Mouse (Mus musculus) right cerebral cortex, adult 2 months (tissue): ENCODE data around the gene Zfp661.
"Not testable (repeated sequence)": the region's sequence is repeated elsewhere in the genome, so short reads cannot be mapped to it uniquely, and the experiment has no call there.

Experiments used
- DNase-seq, 2 experiments: peaks; one replicate each; pipeline ENCODE4 v3.0.0; 2021 to 2022; ENCODE audit warnings: low spot score in 2 of 2

Zfp661 gene

DNA sequence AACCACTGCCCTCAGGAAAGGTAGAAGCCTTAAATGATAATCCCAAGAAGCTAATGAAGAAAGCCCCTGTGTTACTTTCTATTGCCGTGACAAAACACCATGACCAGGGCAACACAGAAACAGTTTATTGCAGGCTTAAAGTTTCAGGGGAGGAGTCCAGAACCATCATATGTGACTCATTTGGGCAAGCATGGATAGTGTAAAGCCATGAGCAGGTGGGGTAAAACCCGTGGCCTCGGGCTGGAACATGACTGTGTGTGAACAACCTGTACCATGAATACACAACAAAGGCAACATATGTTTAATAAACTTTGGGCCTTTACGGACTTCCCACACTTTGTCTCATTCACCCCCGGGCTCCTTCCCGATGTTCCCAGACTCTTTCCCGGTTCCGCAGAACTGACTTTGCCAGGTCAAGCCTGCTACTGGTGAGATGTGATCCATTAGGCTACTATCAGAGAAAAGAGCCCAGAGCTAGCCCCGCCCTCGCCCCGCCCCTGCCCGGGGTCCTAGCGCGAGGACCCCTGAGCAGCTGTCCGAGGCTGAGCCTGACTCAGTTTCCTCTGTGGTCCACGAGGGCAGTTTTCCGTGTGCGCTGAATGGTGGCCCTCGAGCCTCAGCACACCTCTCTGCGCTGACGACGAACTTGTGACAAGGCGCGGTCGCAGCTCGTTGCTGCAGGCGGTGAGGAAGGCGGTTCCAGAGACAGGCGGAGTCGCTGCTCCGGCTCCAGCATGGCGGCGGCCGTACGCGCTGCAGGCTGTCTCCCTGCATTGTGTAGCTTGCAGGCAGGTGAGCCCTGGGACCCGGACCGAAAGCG is at the start of gene Zfp661, which contains the start of gene Mrps5:
Gene Zfp661 (minus strand): TSS at position 401 of the 820 bp plus-strand sequence.
Gene Mrps5 (plus strand): TSS at position 529 of the 820 bp plus-strand sequence.
- peak; percentile 79 to 85 for DNase-seq

DNA sequence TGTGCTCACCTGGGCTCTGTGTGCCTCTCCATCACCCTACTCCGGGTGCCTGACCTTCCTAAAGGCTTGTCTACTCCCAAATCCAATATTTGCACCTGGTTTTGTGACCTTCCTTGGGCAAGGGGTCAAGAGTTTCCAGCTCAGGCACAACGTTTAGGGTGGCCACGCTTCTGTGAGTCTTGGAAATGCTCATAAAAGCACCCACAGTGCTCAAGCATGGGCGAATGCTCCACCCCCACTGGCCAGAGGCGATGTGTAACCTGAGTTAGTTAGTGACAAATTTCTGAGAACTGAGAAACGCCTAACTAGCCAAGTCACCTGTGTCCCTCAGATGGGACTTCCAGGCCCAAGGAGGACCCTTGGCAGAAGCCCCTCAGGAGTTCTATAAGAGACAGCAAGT is 48.7 kb upstream of the Zfp661 start:
- DNase-seq: no peak

DNA sequence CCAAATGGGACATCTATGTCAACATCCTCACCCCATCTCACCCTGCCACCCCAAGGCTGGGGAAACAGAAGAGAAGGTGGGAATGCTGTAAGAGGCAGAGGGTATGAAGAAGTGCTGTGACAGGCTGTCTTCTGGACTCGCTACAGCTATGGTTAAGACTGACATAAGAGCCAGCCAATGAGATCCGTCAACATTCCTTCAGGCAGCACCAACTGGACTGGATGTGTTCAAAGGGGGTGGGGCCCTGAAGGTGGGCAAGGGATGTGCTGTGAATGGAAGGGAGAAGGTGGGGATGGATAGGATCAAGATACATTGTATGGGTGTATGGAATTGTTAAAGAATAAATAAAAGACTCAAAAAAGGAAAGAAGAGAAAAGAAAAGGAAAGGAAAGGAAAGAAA is 45.7 kb upstream of the Zfp661 start:
- DNase-seq: no peak

DNA sequence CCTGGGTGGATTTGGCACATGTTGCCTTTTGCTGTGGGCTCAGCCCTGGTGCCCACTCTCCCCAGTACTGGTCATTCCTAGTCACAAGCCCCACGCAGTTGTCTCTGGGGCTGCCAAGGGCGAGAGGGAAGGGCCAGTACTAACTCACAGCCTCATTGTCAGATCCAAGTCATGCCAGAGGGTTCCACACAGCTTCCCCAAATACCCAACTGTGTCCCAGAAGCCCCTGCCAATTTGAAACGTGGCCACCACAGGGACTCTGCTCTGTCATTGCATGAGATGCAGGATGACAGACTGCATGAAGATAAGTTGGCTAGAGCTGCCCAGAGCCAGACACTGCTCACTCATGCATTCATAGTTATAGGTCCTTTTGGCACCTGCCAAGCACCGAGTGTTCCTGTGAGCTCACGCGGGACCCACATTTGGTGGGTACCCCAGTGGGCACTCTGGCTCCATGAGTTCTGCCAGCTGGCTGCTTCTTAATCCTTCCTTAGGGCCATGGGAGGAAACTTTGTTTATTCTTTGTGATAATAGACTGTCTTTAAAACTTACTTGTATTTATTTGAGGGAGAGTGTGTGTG is 41.2 kb upstream of the Zfp661 start:
- DNase-seq: no peak

DNA sequence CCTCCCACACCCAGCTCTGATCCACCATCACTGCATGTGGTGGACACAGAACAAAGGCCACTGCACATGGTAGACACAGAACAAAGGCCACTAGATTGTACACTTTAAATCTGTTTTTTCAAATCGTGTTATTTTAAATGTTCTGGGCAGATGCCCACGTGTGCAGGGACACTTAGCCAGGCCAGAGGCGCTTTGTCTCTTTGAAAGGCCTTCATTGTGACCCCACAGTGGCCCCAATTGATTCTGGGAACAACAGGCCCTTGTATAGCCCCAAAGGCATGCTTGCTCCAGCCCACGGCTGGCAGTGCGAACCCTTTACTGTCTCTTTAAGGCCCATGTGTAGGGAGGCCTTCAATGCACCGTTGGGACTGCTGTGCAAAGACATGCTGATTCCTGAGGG is 40.5 kb upstream of the Zfp661 start:
- DNase-seq: no peak

DNA sequence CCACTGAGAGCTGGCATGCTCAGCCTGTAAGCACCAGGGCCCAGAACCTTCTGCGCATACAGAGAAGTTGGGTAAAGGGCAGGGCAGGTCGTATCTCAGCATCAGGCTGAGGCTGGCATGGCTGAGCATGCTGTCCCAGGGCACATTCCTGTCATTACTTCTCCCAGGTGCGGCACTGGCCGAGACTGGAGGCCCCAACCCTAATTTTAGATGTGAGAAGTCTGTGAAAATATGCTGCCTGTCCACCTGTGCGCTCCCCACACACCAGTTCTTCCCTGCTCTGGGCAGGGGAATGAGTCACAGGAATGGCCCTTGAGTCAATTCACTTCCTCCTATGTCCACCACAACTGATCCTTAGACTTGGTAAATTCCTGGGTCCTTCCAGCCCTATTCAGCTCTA is 38.8 kb upstream of the Zfp661 start:
- DNase-seq: no peak

DNA sequence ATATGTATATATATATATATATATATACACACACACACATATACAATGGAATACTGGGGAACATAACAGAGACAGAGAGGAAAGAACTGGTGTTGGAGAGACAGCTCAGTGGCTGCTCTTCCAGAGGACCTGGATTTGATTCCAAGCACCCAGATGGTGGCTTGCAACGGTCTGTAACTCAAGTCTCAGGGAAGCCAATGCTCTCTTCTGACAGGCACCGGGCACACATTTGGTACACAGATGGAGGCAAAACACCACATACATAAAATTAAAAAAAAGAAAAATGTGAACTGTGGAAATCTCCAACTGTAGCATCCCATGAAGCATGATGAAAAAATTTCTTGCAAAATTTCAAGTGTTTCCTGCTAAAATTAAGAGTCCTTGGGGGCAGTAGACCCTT is 37.9 kb upstream of the Zfp661 start:
- no peak for DNase-seq

DNA sequence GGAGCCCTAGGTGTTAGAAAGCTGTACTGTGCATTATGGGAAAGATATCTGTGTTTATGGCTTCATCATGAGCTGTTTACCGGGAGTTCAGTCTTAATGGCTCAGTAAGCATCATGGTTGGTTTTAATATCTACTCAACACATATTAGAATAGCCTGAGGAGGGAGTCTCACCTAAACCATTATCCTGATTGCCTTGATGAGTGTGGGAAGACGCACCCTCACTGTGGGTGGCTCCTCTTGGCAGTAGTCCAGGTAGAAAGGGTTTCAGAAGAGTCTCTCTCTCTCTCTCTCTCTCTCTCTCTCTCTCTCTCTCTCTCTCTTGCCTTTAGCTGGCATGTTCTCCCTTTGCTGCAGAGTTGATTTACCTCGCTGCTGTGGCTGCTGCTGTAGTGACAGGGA is 35.2 kb upstream of the Zfp661 start:
- DNase-seq: no peak

DNA sequence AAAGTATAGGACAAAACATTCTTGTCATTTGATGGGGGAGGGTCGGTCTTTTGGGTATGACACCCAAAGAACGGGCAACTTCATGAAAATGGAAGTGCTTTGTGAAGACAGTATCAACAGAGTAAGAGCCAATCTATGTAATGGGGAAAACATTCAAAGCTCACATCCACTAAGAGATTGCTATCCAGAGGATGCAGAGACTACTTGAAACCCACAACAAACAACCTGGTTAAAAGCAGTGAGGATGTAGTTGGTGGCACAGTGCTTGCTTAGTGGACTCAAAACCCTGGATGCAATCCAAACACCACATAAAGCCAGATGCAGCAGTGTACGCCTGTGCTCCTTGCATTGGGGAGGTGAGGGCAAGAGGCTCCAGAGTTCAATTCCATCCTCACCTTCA is 32.4 kb upstream of the Zfp661 start:
- DNase-seq: no peak

DNA sequence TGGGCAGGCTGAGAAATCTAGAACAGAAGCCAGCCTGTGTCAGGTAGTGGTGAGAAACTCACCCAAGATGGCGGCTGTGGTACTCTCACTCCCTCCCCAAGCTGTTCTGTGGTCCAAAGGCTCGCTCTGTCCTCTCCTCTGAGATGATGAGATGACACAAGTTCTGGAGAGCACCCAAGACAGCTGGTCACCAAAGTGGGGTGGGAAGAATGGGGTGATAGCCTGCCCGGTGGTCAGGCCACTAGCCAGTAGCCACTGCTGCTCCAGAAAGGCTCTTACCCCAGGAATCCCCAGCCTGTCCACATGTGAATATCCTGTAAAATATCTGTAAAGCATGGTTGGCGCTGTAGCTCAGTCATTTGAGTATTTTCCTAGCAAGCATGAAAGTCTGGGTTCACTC is 25.4 kb upstream of the Zfp661 start:
- DNase-seq: no peak

DNA sequence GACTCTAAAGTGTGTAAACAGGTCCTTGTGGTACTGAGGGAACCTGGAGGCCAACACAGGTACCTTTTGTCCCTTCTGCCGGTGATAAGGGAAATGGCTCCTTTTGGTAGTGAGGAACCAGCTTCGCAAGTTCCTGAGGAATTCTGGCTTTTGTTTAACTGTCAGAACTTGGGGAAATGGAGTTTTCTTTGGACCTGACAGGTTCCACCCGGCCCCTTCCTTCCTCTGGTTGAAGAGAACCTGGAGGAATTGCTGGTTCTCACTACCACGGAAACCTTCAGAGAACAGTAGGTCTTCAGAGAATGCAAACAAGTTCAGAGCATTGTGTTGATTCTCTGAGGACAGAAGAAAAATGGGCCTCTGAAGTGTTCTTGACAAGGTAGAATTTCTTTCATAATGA is 24.5 kb upstream of the Zfp661 start:
- DNase-seq: no peak

DNA sequence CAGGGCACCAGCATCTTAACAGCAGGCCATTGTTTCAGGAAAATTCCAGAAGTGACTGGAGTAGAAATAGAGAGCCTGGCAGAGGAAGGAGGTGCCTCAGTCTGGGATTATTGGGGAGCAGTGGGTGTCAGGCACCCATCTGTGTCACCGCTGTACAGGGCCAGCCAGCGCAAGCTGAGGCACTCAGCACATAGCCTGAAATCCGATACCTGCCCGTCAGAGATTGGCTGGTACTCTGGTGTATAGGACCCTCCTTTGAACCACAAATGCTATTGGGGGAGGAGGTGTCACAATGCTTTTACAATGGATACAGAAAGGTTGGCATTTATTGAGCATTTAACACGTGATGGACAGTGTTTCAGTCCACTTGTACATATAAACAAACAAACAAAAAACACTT is 22.1 kb upstream of the Zfp661 start:
- DNase-seq: no peak

DNA sequence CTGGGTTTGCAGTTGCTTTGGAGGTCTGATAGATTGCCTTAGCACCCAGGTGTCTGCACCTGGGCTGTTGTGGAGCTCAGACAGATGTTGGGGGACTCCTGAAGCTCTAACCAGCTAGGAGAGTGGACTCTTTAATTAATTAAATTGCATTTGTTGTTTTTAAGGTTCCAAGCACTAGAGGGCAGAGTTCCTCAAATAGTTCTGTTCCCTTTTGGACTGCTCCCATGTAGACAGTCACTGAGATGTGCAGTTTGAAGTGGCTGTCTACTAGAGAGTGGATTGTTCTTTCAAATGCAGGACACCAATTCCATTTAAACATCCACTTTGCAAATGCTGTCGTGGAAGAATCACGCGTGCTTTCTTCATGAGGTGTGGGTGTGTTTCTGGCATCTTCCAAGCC is 21.3 kb upstream of the Zfp661 start:
- no peak for DNase-seq

DNA sequence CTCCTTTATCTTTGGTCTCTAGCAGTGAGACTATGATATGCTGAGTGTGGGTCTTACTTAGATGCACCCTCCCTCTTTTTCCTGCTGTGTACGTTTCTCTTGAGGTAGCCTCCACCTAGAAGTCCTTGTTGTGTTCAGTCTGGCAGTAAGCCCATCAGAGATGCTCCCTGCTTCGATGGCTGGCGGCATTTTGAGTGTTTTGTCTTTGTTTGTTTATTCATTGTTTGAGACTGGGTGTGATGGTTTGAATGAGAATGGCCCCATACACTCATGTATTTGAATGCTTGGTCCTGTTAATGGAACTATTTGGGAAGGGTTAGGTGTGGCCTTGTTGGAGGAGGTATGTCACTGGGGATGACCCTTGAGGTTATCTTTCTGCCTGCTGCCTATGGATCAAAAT is 18.3 kb upstream of the Zfp661 start:
- DNase-seq: no peak

DNA sequence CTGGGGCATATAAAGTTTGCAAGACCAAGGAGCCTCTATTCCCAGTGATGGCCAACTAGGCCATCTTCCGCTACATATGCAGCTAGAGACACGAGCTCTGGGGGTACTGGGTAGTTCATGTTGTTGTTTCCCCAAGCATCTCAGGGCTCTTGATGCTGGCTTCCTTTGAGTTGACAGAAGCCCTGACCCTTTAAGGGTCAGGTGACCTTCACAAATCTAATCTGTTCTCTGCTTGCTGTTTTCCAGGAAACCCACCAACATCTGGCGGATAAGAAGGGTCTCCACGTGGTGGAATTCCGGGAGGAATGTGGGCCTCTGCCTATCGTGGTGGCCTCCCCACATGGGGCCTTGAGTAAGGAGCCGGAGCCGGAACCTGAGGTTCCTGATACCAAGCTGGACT is 16.5 kb upstream of the Zfp661 start:
- DNase-seq: not testable (repeated sequence)

DNA sequence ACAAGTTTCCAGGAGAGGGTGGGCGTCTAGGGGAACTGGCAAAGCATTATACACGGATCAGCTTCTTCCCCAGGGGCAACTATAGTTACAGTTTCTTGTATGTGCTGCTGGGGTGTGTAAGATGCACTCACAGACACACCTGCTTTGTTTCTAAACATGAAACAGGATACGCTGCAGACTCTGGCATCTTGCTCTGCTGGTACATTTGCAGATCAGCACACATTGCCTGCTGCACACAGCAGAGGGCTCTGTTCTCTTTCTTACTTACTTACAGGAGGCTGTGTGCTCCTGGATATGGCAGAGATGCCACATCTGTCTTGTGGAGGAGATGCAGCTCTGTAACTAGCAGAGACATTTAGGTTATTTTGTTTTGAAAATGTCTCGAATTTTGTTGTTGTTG is 3.9 kb upstream of the Zfp661 start:
- DNase-seq: no peak

DNA sequence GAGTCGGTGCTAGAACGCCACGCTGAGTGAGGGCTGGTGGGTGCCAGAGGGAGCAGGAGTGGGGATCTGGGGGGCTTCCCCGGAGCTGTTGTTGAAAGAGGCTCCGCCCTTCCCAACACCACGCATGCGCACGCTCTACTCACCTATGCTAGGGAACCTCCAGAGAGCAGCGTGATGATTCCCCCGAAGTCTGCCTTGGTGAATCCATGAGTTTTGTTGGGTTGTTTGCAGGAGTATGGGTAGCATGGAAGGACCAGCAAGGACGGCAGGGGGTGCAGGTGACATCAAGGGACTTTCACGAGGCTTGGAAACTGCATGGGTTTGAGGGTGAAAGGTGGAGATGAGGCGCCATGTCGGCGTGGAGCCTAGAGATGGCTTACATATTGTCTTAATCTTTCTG is 3.3 kb upstream of the Zfp661 start:
- DNase-seq: no peak

DNA sequence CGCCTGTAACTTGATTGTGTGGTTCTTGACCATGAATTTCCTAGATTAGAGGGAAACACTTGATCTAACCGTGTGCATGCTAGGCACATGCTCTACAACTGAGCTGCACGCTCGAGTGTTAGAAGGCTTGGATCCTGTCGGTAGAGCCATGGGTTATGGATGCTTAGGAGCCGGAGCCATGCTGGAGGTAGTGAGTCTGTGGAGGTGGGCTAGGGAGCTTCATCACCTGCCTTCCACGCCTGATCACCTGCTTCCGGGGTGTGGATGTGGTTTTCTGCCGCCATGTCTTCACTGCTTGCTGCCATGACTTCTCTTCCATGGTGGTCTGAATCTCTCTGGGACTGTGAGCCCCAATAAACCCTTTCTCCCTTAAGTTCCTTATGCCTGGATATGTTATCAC is 2.0 kb upstream of the Zfp661 start:
- no peak for DNase-seq

DNA sequence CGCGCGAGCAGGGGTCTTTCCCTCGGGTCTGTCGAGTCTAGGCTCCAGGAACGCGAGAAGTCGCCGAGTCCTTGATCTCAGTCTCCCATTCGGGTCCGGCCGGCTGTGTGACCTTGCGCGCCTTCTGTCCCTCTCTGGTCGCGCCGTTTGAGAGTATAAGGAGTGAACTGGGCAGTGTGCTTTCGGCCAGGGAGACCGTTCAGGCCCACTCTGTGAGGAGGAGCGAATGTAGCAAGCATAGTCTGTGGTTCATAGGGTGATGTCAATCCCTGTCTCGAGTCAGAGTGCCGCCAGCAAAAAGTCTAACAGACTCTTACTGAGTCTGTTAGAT is 585 bp upstream of the Zfp661 start:
- DNase-seq: no peak

DNA sequence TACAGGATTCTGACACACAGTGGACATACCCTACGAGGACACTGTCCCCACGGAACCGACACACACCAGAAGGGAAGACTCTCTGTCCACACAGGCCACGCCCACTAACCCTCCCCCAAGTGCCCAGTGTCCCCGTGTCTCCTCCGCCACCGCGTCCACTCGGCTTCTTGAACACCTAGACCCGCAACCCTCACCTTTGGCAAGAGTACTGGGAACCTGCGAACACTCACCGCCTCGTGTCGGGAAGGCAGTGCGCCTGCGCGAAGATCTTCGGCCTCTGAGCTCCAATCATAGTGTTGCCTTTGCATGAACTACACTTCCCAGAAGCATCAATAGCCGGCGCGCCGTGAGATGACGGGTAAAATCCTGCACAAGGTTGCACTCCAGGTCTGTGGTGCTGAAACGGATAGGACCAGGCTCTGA is 2.4 kb downstream of the Zfp661 start:
- peak; percentile 96 to 97 for DNase-seq

DNA sequence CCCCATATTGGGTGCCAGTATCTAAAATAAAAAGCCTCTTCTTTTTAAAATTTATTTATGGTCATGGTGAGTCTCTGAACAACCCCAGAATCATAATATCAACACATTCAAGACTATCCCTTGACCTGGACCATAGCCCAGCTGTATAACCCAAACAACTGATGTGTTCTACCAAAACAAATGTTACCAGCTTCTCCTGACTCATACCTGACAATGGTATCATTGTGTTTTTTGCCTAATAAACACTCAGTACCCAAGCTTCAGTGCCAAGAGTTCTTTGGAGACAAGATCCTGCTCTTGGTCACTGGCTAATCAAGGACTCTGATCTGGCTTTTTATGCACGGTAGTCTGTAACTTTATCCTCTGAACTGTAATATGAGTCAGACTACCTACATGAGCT is 13.6 kb downstream of the Zfp661 start:
- no peak for DNase-seq

DNA sequence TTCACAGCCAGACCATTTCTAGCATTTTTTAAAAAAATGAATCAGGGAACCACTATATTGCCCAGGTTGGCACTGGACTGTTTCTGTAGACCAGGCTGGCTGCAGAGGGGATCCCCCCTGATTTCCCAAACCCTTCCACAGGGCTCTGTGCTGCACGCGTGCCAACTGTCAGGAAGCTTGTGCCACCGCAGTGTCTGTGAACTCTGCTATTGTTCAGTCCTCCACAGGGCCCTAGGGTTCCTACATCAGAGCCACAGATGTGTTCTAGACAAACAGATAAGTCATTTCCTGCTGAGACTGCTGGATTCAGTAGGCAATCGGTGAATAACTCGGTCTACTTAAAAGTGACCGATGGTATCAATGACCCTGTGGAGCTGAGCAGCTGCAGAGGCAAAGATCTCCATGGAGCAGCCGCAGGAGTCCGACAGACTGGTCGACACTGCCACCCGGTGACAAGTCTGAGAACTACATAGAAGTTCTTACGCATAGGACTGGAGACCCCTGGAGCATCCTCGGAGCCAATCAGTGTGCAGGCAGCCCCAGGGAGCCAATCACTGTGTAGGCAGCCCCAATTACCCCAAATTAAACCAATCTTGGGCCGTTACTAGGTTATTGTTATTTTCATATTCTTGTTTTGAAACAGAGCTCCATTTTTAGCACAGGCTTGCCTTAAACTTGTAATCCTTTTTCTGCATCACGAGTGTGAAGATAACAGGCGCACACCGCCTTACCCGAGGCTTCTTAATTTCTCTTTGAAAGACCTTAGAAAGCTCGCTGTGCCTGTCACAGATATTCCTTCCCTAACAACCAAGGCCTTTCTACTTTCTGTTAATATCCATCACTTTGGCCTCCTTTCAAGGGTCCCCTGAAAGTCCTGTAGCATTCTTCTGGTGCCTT is 27.6 kb downstream of the Zfp661 start:
- DNase-seq: peak; percentile 98

DNA sequence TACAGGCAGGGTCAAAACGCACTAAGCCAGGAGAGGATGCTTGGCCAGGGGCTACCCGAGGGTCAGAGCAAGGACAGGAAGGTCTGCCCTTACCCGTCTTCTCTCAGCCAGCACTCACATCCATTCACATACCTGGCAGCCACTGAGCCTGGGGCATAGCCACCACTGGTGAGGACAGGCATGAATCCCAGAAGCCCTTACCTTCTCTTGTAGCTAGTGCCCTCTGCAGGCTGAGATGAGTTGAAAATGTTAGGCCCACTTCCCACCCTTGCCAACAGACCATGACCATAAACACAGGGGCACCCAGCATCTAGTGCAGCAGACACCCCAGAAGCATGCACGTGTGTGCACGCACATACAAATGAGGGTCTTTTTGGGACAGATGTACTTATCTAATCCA is 35.8 kb downstream of the Zfp661 start:
- peak; percentile 60 to 62 for DNase-seq
